Mouse (Mus musculus) naive thymus-derived CD4-positive, alpha-beta T cell, adult 2 months (primary cell): ENCODE data around the gene Pramel4.
"Not testable (repeated sequence)": the region's sequence is repeated elsewhere in the genome, so short reads cannot be mapped to it uniquely, and the experiment has no call there.

Experiments used
- DNase-seq: peaks from one replicate; pipeline ENCODE4 v3.0.0-alpha.2; 2011; ENCODE audit warnings: low read depth

Gene Pramel4

DNA sequence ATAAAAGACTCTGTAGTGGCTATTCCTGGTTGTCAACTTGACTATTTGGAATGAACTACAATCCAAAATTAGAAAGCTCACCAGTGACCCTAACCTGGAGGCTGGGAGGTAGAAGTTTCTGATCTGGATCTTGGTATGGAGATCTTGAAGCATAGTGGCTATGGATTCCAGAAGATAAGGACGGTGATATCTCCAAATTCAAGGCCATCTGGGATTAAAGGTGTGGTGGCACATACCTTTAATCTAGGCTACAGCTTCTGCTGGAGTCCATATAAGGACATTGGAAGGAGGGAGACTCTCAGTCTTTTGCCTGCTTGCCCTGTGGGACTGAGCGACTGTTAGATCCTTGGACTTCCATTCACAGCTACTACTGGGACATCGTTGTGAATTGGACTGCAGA is at the start of gene Pramel4:
Gene Pramel4 (plus strand): TSS at position 301 of the 400 bp plus-strand sequence.
- not testable (repeated sequence) for DNase-seq

DNA sequence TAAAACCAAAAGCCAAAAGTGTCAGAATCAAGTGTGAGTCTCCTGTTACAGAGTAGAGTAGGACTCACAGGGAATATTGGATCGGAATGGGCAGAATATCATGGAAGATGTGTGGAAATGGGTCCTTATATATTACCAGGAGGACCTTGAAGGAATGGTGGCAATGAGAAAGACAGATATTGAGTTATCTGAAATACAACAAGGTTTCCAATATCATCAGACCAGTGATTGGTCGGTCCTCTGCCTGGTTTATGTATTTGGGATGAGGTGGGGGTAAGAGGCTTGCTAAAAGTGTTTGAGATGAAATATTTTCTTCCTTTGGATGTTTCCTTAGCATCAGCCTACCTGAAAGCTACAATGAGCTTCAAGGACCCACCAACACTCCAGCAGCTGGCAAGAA is 47.2 kb downstream of the Pramel4 start, which contains the start of gene Gm13102:
Gene Gm13102 (plus strand): TSS at position 301 of the 400 bp plus-strand sequence.
- not testable (repeated sequence) for DNase-seq
